Mouse (Mus musculus): ENCODE measurements around the gene Best3.

DNA sequence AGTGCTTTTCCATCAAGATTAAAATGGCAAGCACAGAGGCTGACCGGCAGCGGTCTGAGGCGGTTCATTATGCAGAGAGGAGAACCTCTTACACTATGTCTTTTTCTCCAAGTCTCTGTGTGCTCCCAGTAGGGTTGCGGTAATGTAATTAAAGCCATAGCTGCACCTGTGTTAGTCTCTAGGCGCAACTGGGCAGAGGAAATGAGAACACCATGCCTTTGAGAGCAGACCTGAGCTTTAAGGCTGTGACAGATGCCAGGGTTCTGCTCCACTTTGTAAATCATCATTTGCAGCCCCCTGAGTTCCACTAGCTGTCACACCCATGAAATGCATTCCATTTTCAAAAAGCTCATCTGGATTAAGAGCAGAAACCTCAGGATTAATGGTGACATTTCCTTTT lies 18.6 kb downstream of the Best3 start:
- TF ChIP-seq POLR2A (IDR thresholded peaks at IDR 0.05; ENCODE audit: borderline replicate concordance, insufficient read depth, low read length) (no peak), CTCF (IDR thresholded peaks at IDR 0.05; ENCODE audit: borderline replicate concordance, insufficient read depth, low read depth, low read length) (no peak)

Measured in cerebellum, adult 2 months (tissue).